Mouse (Mus musculus): ENCODE results near the gene Gm609.
"Not testable (repeated sequence)": the region's sequence is repeated elsewhere in the genome, so short reads cannot be mapped to it uniquely, and the experiment has no call there.

The Gm609 gene

GRCm38 (mm10) chr16:45492927-45493326 is at the start of gene Gm609:
Gene Gm609 (minus strand): TSS chr16:45492969.
- DNase-seq (ENCODE audit: low read depth, low spot score) = peak; percentile 3

DNA sequence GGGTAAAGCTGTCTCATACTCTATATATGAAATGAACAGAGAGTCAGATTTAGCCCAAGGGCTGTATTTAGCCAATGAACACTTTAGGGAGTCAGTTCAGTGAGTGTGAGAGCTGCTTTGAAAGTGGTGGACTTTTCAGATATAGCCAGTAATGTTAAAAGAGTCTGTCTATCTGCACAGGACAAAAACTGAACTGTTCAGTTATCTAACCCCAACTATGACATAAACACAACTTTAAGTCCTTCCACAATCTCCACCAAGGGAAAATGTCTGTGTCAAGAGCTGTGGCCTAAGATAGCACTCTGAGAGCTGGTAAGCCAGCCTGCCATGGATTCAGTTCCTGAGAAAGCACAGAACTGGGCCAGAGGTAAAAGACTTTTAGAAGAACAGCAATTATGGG is 49.3 kb upstream of the Gm609 start:
- DNase-seq (ENCODE audit: low read depth, low spot score) = no peak

- DNase-seq (ENCODE audit: low read depth, low spot score) = not testable (repeated sequence)
These were observed 45.6 kb upstream of the Gm609 start for GRCm38 (mm10) chr16:45538342-45538741.

- DNase-seq (ENCODE audit: low read depth, low spot score) = peak; percentile 5
These were observed 42.2 kb upstream of the Gm609 start, which contains the start of gene Slc9c1 for GRCm38 (mm10) chr16:45535009-45535408. Gene Slc9c1 (plus strand): TSS chr16:45535309.

- DNase-seq (ENCODE audit: low read depth, low spot score) = no peak
These were observed 39.2 kb upstream of the Gm609 start, which contains the start of gene Gm17783 for GRCm38 (mm10) chr16:45531950-45532349. Gene Gm17783 (minus strand): TSS chr16:45532050.

DNA sequence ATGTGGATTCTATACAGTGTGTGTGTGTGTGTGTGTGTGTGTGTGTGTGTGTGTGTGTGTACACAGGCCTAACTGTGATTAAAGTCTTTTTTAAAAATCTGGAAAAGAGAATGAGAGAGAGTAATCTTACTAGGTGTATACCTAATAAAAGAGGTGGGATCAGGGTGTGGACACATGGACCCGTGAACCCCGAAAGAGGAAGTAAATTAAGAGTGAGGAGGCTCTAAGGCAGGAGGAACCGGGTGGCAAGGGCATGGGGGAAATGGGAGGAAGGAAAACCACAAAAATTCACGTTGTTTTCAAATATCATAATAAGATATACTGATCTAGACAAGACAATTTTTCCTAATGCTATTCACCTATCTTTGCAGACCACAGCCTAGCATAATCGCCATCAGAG is 32.8 kb upstream of the Gm609 start:
- DNase-seq (ENCODE audit: low read depth, low spot score) = no peak

DNA sequence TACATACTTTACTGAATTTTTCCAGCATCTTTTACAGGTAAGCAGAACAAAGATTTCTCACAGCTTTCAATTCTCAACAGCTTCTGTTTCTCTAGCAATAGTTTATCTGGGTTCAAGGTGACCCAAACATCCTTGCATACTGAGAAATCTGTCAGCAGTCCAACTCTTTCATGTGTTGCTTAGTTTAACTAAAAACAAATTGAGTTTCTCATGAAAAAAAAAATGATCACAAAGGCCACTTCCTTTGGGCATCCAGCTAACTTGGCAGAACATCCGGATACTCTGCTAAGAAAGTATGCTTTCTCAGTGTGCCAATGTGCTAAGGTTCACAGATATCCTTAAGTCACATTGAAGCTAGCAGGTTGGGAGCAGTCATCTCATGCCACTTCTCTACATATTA is 2.6 kb upstream of the Gm609 start:
- no peak for DNase-seq (ENCODE audit: low read depth, low spot score)

GRCm38 (mm10) chr16:45476991-45477390 is 15.8 kb downstream of the Gm609 start:
- no peak for DNase-seq (ENCODE audit: low read depth, low spot score)

DNA sequence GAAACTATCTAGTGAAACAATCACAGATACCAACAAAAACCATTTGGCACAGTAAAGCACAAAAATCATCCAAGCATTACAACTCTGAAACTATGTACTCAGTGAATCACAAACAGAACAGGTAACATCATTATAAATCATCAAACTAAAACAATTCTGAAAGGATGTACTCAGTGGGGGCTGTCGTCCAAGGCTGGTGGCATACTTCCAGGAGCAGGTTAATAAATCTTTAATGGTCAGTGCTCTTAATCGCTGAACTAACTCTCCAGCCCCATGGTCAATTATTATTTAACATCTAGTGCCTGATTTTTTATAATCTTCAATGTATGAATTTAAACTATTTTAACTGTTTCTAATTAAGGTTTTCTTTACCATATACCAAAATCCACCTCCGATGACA is 20.9 kb downstream of the Gm609 start:
- DNase-seq (ENCODE audit: low read depth, low spot score) = not testable (repeated sequence)

DNA sequence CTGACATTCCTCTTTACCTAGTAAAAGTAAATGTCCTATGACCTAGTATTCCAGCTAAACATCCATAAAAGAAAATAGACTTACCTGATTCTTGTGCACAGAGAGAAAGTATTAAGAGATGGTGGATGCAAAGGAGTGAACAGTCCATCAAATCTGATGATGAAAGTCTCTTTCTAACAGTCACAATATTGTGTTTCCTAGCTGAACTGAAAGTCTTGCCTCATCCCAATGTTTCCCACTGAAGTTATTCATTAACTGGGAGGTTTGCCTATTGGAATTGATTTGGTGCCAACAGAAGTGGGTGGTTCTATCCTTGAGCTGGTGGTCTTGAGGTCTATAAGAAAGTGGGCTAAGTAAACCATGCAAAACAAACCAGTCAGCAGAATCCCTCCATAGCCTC is 38.0 kb downstream of the Gm609 start:
- DNase-seq (ENCODE audit: low read depth, low spot score) = no peak

- DNase-seq (ENCODE audit: low read depth, low spot score) = no peak
These were observed 55.5 kb downstream of the Gm609 start for GRCm38 (mm10) chr16:45437230-45437739.

DNA sequence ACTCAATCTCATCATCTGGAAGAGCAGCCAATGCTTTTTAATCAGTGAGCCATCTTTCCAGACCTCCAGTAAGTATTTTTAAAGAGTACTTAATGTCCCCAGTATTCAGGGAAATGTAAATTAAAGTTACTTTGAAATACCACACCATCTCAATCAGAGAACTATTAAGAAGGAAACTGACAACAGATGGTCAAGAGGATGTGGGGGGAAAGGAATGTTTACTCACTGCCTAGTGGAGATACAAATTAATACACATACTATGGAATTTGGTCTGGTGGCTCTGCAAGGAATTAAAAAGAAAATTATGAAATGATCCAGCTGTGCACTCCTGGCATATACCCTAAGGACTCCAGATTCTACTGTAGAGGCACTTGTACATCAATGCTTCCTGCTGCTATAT is 57.2 kb downstream of the Gm609 start:
- DNase-seq (ENCODE audit: low read depth, low spot score) = no peak

- no peak for DNase-seq (ENCODE audit: low read depth, low spot score)
These were observed 65.1 kb downstream of the Gm609 start for GRCm38 (mm10) chr16:45427651-45428050.

DNA sequence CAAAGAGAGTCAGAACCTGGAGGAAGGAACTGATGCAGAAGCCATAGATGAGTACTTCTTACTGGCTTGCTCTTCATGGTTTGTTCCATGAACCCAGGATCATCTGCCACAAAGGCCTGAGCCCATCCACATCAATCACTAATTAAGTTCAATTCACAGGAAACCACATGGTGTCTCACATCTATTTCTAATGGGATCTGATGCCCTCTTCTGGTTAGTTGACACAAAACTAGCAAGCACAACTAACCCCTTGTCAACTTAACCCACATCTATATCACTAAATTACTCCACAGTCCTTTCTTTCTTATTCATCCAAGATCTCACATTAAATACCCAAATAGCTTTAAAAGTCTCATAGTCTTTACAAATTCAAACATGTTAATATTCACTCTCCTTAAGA is 79.3 kb downstream of the Gm609 start:
- peak; percentile 40 for DNase-seq (ENCODE audit: low read depth, low spot score)

- DNase-seq (ENCODE audit: low read depth, low spot score) = not testable (repeated sequence)
These were observed 83.7 kb downstream of the Gm609 start for GRCm38 (mm10) chr16:45409064-45409446.

- DNase-seq (ENCODE audit: low read depth, low spot score) = peak; percentile 46
These were observed 84.2 kb downstream of the Gm609 start, which contains the start of gene Cd200 for GRCm38 (mm10) chr16:45408425-45409063. Gene Cd200 (minus strand): TSS chr16:45409053.

GRCm38 (mm10) chr16:45407645-45408400 is 84.9 kb downstream of the Gm609 start:
- no peak for DNase-seq (ENCODE audit: low read depth, low spot score)

GRCm38 (mm10) chr16:45407091-45407490 is 85.7 kb downstream of the Gm609 start:
- DNase-seq (ENCODE audit: low read depth, low spot score) = no peak

DNA sequence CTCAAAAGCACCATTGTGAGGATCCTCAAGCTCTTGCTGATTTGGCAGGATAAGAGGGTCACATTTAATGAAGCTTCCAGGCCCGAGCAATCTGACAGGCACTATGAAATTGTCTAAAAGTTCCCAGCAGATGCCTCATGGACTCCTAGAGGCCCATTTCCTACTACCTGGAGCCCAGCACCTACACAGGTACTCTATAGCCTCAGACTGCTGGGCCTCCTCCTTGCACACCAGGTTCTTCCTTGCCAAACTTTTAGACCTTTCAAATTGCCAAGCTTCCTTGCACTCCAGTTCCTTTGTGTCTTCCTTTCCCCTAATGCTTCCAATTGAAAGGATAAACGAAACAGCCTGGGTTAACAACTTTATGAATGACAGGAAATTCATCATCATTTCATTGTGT is 89.8 kb downstream of the Gm609 start:
- DNase-seq (ENCODE audit: low read depth, low spot score) = no peak

GRCm38 (mm10) chr16:45402036-45402435 is 90.7 kb downstream of the Gm609 start:
- no peak for DNase-seq (ENCODE audit: low read depth, low spot score)

GRCm38 (mm10) chr16:45399947-45400555 is 92.7 kb downstream of the Gm609 start:
- no peak for DNase-seq (ENCODE audit: low read depth, low spot score)

DNA sequence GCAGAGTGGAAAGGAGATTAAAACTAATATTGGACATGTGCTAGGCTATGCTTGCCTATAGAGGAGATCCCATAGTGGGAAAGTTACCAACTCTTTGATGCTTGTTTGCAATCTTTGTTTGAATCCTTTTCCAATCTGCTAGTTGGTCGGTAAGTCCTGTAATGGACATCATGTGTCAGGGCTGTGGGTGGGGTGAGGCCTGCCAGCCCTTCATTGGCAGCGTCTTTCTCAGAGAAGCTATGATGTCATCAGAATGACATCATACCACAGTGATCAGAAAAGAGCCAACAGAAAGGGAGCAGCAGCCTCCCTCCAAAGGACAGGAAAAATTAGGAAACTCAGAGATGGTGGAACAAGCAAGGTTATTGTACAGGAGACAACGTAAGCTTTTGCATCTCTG is 93.4 kb downstream of the Gm609 start:
- no peak for DNase-seq (ENCODE audit: low read depth, low spot score)

Data from R1 (cell line).